Mouse (Mus musculus) natural killer cell, adult 2 months (primary cell): Measurements from ENCODE around the gene Pheta1.
"Not testable (repeated sequence)": the region's sequence is repeated elsewhere in the genome, so short reads cannot be mapped to it uniquely, and the experiment has no call there.

Source experiments
- DNase-seq, 2 experiments: peaks; one replicate each; pipeline ENCODE4 v3.0.0; 2022; ENCODE audit warnings: low spot score in 2 of 2

The Pheta1 gene

DNA sequence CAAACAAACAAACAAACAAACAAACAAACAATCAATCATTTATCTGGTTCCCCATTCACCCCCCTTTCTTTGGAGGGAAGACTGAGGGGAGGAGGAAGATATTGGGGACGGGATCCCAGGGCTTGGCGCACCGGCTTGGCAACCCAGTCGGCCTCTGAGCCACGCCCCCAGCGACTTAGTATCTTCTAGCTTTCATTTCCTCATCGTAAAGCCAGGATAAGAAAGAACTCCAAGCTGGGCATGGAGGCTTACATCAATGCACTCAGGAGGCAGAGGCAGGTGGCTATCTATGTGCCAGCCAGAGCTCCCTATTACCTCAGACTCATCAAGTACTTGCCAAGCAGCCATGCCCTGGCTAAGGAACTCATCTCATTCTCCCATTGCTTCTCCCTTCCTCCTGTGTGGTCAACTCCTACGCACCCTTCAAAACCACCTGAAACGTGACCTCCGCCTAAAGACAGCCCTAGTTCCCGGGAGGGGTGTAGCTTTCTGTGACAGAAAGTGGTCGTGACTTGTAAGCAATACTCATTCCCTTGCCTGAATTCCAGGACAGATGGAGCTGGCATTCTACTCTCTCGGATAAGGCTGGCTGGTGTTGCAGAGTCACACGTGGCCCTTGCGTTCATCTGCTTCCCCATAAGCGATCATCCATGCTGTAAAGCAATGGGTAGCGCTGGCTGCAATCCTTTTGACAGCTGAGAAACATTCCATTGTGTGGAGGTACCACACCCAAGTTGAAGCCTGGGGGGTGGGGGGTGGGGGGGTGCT is 5.5 kb upstream of the Pheta1 start:
- no peak for DNase-seq

DNA sequence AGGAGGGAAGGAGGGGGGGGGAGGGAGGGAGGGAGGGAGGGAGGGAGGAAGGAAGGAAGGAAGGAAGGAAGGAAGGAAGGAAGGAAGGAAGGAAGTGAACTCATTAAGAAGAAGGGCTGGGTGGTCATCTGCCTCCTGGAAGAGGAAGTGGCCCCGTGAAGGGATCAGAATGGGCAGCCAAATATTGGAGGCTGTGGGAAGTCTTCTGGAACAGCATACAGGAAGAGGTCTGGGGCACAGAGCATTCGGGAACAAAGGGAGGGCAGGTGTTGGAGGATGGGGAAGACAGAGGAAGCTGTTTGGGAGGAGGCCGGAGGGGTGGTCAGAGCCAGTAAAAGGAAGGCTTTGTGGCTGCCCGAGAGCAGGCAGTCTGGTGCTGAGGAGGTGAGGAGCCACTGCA is 3.4 kb upstream of the Pheta1 start:
- no peak for DNase-seq

DNA sequence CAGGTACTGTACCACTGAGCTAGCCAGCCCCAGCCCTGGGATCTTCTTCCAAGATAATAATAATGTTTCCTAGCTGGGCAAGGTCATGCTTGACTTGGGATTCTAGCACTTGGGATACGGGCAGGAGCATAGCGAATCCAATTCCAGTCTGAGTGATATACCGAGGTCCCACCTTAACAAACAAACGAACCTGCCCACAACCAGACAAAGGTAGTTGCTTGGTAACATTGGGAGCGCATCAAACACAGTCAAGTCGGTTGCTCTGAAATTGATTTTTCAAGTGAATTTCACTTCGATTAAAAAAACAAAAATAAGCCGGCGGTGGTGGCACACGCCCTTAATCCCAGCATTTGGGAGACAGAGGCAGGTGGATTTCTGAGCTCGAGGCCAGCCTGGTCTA is 2.5 kb upstream of the Pheta1 start:
- no peak for DNase-seq

DNA sequence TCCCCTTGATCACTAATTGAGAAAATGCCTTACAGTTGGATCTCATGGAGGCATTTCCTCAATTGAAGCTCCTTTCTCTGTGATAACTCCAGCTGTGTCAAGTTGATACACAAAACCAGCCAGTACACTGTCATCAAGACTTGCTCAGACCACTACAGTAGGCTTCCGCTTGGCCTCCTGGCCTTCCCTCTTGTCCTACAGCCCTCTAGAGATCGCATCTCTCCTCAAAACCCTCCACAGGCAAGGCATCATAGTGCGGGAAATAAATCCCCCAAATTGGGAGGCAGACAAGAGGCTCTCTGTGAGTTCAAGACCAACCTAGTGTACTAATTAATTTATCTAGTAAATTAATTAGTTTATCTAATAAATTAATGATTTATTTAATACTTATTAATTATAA is 1.5 kb upstream of the Pheta1 start:
- DNase-seq, result not testable (repeated sequence)

DNA sequence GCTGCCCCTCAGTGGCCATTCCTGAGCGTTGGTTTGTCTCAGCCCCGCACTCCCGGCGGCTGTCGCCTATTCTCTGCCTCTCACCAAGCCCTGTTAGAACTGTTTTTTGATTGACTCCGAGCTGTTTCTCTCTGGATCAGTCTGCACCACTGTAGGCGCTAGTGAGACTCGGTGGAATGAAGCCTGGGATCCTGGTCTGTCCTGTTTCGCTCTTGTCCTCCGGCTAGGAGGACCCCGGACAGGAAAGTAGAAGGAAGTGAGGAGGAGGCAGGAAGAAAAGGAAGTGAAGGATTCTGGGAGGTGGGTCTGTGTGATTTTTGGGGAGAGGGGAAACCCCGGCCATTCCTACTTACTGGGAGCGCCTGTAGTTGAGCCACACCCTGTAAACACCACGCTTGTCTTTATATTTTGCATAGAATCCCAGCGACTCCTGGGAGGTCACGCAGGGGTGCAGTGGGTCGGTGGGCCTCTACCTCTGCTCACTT is 707 bp upstream of the Pheta1 start:
- peak in 1 of 2 experiments; percentile 20 for DNase-seq

DNA sequence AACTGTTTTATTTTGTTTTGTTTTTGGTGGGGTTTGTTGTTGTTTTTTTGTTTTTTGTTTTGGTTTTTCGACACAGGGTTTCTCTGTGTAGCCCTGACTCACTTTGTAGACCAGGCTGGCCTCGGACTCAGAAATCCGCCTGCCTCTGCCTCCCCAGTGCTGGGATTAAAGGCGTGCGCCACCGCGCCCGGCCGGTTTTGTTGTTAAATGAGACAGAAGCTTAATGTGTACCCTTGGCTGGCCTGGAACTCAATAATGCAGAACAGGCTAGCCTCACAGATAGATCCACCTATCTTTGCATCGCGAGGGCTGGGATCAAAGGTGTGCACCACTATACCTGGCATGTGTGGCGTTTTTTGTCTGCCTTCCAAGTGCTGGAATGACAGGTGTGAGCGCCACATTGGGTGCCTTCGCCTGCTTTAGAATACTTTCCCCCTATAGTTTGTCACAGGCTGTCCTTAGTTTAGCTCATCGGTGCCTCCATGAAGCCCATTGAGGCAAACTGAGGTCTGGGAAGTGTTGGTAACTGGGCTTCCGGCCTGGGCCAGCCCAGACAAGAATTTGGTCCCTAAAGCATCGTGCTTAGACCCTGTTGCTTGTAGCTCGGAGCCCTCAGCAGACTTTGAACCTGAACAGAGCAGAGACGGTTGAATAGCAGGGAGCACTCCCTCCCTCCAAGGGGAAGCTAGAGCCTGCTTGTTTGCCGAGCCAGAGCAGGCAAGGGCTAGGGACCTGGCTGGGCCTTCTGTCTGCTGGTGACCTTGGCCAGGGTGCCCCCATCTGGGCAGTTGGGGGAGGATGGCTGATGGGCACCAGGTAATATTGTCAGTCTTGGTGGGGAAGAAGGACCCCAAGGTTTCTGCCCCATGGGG is 930 bp downstream of the Pheta1 start:
- DNase-seq, result no peak

DNA sequence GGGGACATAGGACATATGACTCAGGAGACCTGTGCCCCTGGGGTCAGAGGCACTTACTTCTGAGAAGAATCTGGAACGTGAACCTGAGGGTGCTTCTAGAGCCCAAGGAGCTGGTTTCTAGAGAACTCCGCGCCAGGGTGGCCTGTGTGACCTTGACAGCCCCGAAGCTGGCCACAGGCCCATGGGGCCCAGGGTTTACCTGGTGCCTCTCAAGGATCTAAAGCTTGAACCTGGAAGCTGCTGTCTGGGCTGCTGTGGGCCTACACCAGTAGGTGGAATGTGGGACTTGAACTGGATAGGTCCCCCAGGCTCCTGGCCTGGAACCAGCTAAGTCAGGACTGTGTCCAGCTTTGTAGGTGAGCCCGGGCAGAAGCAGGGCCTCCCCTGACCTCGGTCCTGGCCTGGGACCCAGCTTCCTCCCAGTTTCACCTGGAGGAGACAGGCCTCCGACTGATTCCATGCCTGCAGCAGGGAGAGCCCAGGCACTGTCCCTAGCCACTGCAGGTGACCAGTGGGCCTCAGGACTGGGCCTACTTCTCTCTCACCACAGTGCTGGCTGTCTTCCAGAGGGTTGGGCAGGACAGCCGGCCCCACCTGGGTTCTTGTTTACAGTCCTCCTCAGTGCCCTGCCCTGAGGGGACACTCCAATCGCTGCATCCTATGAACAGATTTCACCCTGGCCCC is 4.7 kb downstream of the Pheta1 start:
- no peak for DNase-seq

DNA sequence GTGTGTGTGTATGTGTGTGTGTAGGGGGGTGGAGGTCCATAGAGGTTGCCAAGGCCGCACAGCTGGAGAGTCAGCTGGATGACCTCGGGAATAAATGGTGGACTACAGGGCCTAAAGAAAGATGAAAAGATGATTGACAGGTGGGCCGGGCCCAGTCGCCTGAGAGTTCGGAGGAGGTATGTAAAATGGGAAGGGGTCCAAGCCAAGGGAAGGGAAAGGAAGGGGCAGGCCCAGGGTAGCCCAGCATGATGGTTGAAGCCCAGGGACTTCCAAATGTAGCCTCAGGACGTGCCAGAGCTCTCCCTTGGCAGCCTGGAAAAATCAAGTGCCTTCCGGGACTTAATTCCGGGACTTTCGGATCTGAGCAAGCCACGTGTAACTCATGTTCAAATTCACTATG is 6.0 kb downstream of the Pheta1 start:
- no peak for DNase-seq

DNA sequence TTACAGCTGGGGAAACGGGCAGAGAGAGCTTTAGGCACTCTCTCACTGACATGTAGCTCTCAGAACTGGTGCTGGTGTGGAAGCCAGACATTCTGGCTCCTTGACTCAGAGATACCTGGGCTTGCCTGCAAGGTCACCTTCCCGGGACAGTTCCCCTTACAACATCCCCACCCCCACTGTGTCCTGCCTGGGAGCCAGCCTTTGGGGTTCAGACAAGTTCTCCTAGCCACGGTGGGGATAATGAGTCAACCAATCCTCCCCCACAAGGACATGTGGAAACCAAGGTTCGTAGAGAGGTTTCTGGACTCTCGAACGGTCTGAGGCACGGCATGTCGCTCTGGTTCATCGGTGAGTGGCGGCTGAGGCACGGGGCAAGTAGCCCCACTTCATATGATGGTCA is 8.0 kb downstream of the Pheta1 start:
- DNase-seq, result no peak

DNA sequence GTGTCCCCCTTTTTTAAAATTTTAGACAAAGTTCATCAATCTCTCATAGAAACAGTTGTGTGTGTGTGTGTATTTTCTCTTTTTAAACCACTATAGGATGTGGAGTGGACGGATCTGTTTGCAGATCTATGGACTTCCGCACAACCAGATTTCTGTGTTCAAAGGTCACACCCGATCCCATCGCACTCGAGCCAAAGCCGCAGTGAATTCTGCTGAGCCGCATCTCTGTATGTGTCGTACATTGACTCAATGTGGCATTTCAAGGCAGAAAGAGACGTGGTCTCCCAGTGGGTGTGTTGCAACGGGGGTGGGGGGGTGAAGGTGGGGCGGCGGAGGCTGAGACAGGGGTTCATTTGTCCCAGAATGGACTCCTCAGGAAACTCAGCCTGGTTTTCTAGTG is 9.6 kb downstream of the Pheta1 start:
- DNase-seq, result no peak

DNA sequence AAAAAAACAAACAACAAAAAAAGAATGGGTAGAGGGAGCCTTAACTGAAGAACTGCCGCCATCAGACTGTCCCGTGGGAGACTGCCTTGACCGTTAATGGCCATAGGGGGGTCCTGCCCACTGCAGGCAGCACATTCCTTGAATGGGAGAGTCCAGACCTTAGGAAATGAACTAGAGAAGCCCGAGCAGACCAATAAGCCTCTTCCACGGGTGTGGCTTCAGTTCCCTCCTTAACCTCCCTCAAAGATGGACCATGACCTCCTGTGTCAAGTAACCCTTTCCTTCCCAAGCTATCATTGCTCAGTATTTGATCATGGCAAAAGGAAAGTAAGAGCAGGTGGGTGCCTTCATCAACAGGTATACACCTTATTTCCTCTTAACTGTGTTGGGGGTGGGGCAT is 13.2 kb downstream of the Pheta1 start:
- no peak for DNase-seq

DNA sequence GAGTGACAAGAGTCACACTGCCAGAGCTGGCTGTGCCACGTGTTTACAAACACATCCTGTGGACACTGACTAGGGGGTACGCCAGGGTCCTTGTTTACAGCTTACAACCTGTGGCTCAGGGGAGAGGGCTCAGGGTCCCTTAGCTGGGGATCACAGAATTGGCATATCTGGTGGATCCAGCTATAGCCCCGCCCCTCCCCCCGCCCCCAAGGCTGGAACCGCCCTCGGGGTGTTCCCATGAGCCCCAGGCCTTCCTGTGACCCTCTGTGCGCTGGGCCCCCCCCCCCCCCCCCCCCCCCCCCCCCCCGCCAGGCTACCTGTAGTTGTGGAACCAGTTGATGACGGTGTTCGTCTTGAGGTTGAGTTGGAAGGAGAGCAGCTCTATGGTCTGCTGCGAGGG is 15.5 kb downstream of the Pheta1 start:
- DNase-seq, result no peak

DNA sequence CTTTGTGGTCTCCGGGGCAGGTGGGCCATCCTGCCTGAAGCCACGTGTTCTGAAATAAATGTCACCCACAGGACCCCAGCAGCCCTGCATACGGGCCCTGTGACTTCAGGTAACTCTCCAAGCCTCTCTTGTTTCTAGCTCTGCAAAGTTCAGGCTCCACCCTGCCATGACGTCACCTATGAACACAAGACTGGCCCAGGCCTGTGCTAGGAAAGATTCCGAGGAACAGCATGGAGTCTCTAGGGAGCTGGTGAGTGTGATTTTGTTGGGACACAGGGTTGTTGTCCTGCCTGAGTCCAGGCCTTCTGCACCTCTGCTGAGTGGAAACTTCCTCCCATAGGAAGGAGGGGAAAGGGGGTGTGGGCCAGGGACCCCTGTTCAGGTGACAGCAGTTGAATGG is 19.2 kb downstream of the Pheta1 start:
- no peak for DNase-seq

DNA sequence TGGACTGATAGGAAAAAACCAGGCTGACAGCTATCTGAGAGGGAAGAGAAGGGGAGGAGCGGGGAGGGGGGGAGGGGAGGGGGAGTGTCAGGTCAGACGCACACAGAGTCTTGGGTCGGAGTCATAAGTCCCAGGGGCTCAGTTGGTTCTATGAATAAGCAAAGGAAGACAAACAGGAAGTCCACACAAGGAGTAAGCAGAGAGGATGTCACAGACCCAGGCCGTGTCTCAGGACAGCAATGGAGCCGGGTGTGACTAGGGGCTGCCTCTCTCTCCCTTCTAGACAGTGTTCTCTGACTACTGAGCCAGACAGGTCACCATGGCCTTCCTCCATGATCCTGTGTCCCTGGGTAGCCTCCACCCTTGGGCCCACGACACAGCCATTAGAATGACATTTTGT is 22.0 kb downstream of the Pheta1 start:
- DNase-seq, result no peak

DNA sequence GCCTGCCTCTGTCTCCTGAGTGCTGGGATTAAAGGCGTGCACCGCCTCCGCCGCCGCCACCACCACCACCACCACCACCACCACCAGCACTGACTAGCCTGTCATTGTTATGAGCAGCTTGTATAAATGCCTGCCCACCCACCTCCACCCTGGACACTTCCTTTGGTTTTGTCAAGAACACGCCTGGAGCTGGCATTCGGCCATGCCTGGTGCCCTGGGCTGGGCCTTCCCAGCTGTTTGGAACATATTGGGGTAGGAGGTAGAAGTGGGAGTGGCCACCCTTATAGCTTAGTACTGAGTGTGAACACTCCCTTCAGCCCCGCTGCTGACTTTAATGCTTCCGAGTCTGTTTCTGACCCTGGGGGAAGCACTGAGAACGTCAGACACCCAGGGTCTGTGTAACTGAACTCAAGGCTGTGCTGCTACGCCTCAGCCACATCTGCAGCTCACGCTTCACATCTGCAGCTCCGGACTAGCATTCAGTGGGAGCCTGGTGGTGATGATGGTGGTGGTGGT is 22.8 kb downstream of the Pheta1 start:
- DNase-seq, result no peak

DNA sequence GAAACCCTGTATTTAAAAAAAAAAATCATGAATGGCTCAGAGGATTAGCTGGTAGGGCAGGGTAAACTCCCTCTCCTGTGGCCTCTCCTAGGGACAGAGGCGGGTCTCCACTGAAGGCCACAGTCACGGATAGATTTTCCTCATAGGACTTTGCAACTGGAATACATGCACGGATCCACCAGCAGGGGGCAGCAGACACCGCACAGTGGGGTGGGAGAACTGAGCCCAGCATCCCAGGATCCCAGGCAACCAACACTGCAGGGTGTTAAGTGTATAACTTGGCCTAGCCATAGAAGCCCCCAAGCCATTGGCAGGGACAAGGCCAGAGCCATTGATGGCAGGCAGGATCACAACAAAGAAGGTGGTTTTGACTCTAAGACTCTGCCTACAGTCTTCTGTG is 23.4 kb downstream of the Pheta1 start:
- peak in 1 of 2 experiments; percentile 47 for DNase-seq

DNA sequence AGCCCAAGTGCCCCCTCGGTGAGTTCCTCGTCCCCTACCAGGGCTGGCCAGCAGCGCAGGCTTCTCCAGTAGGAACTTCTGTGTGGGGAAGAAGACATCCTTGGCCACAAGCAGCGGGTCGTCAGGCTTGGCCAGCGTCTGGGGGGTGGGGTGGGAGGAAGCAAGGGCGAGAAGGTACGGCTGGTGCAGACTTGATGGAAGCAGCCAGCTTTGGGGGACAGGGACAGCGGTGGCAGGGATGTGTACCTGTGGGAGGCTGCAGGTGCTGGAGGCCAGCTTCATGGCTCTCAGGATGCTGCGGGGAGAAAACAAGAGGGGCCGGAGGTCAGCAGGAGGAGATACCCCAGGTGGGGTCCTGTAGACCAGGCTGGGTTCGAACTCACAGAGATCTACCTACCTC is 26.3 kb downstream of the Pheta1 start:
- no peak for DNase-seq

DNA sequence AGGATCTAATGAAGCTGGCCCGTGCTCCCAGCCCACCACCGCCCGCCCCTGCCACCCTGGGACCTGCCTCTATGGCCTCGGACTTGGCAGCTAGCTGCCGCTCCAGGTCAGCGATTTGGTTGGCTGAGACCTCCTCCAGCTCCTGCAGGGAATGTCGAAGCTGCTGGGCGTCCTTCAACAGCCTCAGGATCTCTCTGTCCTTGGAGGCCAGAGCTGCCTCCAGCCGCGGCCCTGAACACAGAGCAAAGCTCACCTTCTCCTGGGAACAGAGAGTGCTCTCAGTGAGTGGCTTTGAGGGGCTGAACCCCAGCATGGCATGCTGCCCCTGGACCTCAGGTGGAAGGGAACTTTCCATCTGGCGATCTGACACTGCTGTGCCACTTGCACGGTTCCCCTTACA is 28.1 kb downstream of the Pheta1 start:
- no peak for DNase-seq

DNA sequence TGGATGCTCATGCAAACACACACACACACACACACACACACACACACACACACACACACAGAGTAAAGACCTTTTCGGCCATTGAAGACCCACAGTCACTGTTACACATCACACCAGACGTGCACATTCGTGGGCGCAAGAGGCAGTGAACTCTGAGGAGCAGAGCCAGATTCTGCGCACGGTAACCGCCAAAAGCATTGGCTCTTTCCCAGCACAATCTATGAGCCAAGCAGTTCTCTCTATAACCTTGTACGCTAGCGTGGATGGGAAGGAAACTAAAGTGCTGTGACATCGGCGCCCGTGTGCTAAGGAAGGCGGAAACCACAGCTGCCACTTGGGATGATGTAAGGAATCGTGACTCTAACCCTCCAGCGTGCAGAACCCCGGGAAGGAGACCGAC is 29.9 kb downstream of the Pheta1 start:
- DNase-seq, result no peak

DNA sequence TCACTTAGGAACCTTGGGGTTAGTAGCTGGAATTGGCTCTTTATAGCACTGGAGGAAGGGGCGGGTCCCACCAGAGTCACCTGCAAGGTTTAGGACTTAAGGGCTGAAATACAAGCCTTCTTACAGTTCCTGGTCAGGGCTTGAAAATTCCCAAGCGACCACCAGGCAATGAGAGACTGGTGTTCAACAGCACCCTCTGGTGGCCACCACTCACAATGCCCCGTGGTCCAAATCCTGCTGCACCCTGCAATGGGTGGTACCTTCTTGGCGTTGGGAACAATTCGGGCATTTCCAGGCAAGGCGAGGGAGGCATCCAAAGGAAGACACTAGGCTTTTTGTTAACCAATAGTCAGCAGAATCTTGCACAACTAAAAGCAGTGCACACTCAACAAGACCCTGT is 30.4 kb downstream of the Pheta1 start:
- peak; percentile 9 to 39 for DNase-seq

DNA sequence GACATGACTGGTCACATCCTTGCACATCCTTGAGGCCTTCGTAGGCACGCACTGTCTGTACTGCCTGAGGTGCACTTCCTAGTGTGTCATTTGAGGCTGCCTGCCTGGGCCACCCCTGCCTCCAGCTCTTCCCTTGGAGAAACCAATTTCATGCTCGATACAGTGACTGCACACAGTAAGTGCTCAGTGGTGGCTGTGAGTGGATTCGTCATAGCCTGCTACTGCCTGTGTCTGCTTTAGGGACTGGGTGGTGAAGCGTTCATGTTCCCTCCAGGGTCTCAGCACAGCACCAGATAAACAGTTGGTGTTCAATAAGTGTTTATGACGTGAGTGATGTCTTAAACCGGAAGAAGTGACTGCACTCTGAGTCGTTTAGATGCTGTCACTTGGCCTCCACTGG is 34.6 kb downstream of the Pheta1 start:
- no peak for DNase-seq

DNA sequence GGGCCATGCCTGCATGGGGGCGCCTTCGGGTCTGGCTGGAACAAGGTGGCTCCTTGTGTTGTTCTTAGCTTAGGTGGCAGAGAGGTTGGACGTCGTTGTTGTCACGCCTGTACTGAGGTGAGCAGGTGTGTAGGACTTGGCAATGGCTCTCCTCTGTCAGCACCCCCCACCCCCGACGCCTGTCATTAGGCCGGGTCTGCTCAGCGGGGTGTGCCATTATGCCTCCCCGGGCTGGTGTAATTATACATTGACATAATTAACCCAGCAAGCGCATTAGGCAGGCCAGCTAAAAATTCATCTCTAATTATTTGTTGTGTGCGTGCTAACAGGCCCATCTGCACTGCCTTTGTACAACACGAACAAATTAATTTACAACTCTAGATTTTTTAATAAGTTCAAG is 40.6 kb downstream of the Pheta1 start:
- no peak for DNase-seq
